Mouse (Mus musculus) G1E-ER4 (cell line): ENCODE results near the gene Vmp1. TPM values are rescaled to one million over a fixed set of nuclear protein-coding genes. Genes with fewer than 3 reads are reported as not detected.

Experiments
- GATA1 ChIP-seq: IDR thresholded peaks from one replicate; pipeline ENCODE4 v1.8.0; 2012; ENCODE audit warnings: low read length, inconsistent platforms
- polyA plus RNA-seq: library from polyadenylated mRNA; stranded (reverse); fragments of >175 nt; gene quantifications from 2 replicates; pipeline ENCODE4 v1.2.3, GENCODE M21; 2012

The Vmp1 gene
- 19.4 and 25.3 TPM in 2 replicates for polyA plus RNA-seq

GRCm38 (mm10) chr11:86683395-86684125, at the start of gene Vmp1, which contains the start of gene Ptrh2:
Vmp1 (minus strand) TSS chr11:86683836.
Ptrh2 (plus strand) TSS chr11:86683985.
- no peak for TF ChIP-seq GATA1

DNA sequence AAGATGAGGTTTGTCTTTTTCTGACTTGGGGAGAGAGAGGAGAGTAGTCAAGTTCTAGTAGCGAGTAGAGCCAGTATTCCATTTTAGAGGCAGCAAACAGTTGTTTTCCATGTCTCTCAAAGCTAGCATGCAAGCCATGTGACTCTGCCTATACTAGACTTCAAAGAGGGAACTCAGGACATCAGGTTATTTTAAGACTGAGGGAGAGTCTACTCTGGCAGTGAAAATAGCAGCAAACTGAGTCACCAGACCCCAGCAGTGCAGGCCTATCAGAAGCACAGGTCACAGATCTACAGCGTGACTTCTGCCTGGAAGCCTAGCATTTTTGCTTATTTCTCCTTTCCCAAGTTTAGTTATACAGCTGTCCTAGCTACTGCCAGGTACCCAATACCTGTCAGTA, 47.8 kb upstream of the Vmp1 start:
- TF ChIP-seq GATA1: no peak

DNA sequence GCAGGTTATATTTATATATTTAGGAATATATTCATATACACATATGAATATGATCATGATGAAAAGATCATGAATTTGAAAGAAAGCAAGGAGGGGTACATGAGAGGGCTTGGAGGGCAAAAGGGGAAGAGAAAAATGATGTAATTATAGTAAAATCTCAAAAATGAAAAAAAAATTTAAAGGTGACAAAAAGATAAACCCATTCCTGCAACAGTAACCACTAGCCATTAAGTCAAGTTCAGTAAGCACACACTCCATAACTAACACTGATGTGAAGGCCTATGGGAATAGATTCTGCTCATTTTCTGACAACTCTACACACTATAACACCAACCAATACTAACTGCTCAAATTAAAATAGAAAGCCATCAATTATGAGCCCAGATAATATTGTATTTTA, 42.0 kb upstream of the Vmp1 start:
- TF ChIP-seq GATA1: no peak

DNA sequence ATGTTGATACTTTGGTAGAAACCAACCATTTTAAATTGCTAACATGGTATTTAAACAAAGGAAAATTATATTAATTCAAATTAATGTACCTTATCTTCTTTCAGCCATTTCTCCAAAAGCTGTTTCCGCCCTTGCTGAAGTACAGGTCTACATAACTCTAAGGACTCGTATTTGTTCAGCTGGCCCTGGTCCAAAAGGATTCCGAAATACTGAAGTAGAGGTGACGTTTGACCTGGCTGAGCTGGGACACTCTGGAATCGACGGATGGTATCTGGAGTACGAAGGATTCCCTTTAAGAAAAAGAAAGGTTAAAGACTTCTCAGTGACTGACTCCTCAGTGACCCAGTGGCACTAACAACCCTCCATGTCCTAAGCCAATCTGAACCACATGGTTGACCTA, 41.3 kb upstream of the Vmp1 start:
- no peak for TF ChIP-seq GATA1

- no peak for TF ChIP-seq GATA1
These were observed 40.4 kb upstream of the Vmp1 start for GRCm38 (mm10) chr11:86724004-86724403.

GRCm38 (mm10) chr11:86719390-86719789, 35.8 kb upstream of the Vmp1 start:
- TF ChIP-seq GATA1: no peak

DNA sequence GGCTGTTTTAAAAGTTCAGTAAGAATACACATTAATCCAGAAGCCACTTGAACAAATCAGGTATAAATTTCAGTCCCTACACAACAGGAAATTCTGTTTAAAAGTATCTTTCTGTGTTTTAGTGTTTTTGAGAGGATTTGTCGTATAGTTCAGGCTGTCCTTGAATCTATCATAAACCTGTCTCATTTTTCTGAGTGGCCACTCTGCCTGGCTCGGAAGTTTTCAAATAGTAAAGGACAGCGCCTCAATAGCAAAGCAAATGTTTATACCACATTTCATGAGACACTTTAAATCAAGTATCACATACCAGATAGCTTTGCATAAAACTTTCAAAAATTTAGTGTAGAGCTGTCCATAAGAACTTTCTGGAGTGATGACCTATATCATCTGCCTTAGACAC, 34.7 kb upstream of the Vmp1 start:
- TF ChIP-seq GATA1: no peak

GRCm38 (mm10) chr11:86717306-86718065, 33.9 kb upstream of the Vmp1 start:
- TF ChIP-seq GATA1: no peak

DNA sequence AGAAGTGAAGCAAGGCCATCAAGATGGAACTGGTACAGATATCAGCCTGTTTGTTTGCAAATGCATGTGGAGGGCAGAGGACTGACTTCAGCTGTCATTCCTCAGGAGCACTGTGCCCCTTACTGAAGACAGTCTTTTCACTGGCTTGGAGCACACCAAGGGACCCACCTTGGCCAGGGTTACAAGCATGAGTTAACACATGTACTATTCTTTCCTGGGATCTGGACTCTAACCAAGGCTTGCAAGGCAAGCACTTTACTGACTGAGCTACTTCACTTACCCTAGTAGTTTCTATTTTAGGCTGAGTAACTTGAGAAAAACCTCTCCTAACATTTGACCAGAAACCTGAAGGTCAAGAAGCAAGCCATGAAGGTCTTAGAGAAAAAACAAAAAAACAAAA, 31.0 kb upstream of the Vmp1 start:
- TF ChIP-seq GATA1: no peak

DNA sequence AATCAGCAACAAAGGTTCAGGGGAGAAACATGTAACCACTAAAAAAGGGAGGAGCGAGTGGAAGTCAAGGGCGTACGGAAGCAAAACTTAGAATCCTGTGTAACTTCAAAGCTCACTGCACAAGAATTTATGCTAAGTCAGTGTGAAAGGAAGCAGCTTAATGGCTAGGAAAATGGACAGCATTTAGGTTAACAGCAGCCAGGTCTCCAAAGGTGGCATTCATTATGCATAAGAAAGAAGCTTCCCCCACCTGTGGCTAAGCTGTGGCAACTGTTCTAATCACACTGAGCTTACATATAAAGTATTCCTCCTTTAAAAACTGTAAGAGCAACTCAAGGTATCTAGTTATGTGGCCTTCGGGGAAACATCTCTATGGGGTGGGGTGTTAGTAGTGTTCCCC, 17.5 kb upstream of the Vmp1 start:
- no peak for TF ChIP-seq GATA1

GRCm38 (mm10) chr11:86695461-86695860, 11.8 kb upstream of the Vmp1 start:
- TF ChIP-seq GATA1: no peak

GRCm38 (mm10) chr11:86692546-86692945, 8.9 kb upstream of the Vmp1 start:
- TF ChIP-seq GATA1: no peak

DNA sequence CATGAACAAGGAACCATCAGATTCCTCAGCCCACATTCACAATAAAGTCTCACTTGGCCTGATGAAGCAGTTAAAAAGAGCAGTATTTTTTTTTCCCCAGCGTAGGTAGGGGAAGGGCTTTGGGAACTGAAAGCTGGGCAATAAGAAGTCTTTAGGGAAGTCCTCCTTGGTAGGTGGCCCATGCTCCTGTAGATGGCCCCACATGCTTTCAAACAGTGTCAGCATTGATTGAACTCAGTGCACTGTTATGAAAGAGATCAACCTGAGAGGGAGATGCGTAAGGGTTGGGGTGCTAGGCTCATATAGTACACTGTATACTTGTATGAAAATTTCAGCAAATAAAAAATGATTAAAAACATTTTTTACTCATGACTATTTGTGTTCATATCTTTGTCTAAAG, 8.3 kb upstream of the Vmp1 start:
- TF ChIP-seq GATA1: no peak

DNA sequence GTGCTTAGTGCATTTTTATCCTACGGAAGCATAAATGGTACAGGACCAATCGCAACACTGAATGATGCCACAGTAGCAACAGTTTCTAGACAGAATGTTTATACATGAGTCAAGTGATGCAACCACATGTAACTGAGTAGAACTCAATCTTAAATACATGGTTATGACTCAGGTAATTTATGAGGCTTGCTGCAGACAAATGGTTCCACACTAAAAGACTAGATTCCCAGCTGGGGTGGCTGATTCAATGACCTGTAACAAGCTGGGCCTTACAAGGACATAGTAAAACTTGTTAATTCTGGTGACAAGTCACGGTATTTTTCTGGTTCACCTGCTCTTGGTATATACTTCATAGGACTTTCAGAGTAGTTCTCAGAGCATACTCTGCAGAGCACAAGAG, 7.8 kb upstream of the Vmp1 start:
- no peak for TF ChIP-seq GATA1

- TF ChIP-seq GATA1: no peak
These were observed 6.7 kb upstream of the Vmp1 start for GRCm38 (mm10) chr11:86690383-86690782.

DNA sequence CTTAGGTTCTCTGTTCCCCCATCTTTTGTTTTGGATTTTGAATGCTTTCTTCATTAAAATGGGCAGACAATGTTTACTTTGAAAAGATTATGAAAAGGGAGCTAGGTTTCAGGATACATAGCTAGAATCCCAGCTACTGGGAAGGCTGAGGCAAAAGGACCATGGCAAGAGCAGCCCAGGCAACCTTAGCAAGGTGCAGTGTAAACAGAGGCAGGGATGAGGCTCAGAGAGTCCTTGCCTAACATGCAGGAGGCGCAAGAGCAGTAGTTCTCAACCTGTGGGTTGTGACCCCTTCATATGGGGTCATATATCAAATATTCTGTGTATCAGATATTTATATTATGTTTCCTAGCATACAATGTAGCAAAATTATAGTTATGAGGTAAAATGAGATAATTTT, 1.7 kb upstream of the Vmp1 start:
- no peak for TF ChIP-seq GATA1
